Mouse (Mus musculus): ENCODE results near the gene Elf2.
A peak's percentile ranks its signal among the peaks of the same experiment; 100 is the strongest.
"Not testable (repeated sequence)": the region's sequence is repeated elsewhere in the genome, so short reads cannot be mapped to it uniquely, and the experiment has no call there.

Gene Elf2

GRCm38 (mm10) chr3:51348646-51349238 lies 8.3 kb upstream of the Elf2 start:
- DNase-seq (ENCODE audit: low read depth, low spot score) = no peak
- Histone ChIP-seq H3K27me3 (ENCODE audit: control insufficient read depth, insufficient read depth, low read length, poor library complexity, severe bottlenecking) (no peaks in the 10 kb centered on the region), H3K36me3 (ENCODE audit: control insufficient read depth, insufficient read depth, low read length, poor library complexity, severe bottlenecking) (no peaks in the 10 kb centered on the region)

- DNase-seq (ENCODE audit: low read depth, low spot score); H3K27me3 ChIP-seq (ENCODE audit: control insufficient read depth, insufficient read depth, low read length, poor library complexity, severe bottlenecking); H3K36me3 ChIP-seq (ENCODE audit: control insufficient read depth, insufficient read depth, low read length, poor library complexity, severe bottlenecking): not testable (repeated sequence)
Observed at GRCm38 (mm10) chr3:51345017-51345416, 4.6 kb upstream of the Elf2 start.

- not testable (repeated sequence) for DNase-seq (ENCODE audit: low read depth, low spot score); H3K27me3 ChIP-seq (ENCODE audit: control insufficient read depth, insufficient read depth, low read length, poor library complexity, severe bottlenecking); H3K36me3 ChIP-seq (ENCODE audit: control insufficient read depth, insufficient read depth, low read length, poor library complexity, severe bottlenecking)
Observed at GRCm38 (mm10) chr3:51344182-51344581, 3.7 kb upstream of the Elf2 start.

DNA sequence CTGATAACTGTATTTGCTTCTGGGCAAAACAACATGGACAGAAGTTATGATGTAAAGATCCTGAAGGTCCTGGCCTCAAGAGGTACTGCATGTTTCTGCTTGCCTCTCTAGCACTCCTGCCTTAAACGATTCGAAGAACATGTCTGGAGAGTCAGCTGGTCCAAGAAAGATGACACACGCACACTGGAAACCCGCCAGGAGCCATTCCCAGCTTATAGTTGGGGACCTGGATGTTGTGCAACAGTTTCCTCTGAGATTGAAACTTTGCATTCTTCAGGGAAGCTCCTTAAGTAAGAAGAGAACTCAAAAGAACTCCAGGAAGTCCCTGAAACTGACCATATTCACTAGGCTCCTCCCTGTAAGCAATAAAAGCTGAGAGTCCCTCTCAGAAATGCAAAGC lies 2.8 kb upstream of the Elf2 start:
- DNase-seq (ENCODE audit: low read depth, low spot score) = no peak
- Histone ChIP-seq H3K27me3 (ENCODE audit: control insufficient read depth, insufficient read depth, low read length, poor library complexity, severe bottlenecking) (no peaks in the 10 kb centered on the region), H3K36me3 (ENCODE audit: control insufficient read depth, insufficient read depth, low read length, poor library complexity, severe bottlenecking) (no peaks in the 10 kb centered on the region)

DNA sequence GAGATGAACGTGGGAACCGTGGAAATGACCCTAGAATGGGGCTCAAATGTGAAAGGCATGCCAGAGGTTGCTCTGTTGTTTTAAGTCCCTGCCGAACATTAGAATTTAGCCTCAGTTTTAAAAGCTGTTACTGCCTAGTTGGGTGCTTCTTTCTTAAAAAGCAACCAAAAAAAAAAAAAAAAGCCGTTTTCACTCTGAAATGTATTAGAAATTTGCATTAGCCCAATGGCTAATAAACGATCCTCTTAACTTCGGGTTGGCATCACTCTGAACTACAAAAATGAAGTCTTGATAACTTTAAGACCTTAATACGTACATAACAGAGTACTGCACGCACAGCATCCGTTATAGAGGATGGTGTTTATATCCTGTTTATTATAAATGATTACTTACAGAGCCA lies 1.7 kb upstream of the Elf2 start:
- DNase-seq (ENCODE audit: low read depth, low spot score) = no peak
- Histone ChIP-seq H3K36me3 (ENCODE audit: control insufficient read depth, insufficient read depth, low read length, poor library complexity, severe bottlenecking) (no peaks in the 10 kb centered on the region), H3K27me3 (ENCODE audit: control insufficient read depth, insufficient read depth, low read length, poor library complexity, severe bottlenecking) (no peaks in the 10 kb centered on the region)

DNA sequence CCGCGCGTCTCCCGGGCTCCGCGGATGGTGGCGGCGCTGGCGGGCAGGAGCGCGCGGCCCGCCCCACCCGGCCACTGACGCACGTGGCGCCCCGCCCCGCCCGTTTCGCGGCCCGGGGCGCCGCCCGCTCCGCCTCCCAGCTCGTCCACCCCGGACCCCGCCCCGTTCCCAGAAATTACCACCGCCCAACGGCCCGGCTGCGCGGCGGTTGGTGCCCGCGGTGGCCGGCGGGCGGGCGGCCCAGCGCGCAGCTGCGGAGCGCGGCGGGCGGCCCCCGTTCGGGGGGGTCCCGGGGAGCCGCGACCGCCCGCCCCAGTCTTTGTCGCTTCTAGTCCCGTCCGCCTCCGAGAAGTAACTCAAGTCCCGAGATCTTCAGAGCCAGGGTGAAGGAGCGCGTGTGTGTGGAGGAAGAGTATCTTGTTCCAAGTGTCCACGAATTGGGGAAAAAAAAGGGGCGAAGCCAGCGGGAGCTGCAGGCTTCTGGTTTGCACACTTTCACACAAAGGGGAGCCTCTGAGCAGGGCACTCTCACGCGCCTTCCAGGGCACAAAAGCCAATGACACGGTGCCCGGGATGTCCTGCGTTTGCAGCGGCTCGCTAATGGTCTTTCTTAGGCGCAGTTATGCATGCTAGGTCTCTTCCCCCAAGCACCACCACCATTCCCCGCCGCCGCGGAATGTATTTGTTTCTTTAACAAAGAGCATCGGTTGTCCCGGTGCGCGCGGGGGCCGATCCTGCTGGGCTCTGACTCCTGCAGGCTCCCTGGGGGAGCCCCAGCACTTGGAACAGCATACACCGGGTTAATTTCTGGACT lies 1.0 kb upstream of the Elf2 start:
- no peaks in the 10 kb centered on the region for H3K27me3 ChIP-seq (ENCODE audit: control insufficient read depth, insufficient read depth, low read length, poor library complexity, severe bottlenecking)
- DNase-seq (ENCODE audit: low read depth, low spot score) = peak; percentile 79
- no peaks in the 10 kb centered on the region for H3K36me3 ChIP-seq (ENCODE audit: control insufficient read depth, insufficient read depth, low read length, poor library complexity, severe bottlenecking)

DNA sequence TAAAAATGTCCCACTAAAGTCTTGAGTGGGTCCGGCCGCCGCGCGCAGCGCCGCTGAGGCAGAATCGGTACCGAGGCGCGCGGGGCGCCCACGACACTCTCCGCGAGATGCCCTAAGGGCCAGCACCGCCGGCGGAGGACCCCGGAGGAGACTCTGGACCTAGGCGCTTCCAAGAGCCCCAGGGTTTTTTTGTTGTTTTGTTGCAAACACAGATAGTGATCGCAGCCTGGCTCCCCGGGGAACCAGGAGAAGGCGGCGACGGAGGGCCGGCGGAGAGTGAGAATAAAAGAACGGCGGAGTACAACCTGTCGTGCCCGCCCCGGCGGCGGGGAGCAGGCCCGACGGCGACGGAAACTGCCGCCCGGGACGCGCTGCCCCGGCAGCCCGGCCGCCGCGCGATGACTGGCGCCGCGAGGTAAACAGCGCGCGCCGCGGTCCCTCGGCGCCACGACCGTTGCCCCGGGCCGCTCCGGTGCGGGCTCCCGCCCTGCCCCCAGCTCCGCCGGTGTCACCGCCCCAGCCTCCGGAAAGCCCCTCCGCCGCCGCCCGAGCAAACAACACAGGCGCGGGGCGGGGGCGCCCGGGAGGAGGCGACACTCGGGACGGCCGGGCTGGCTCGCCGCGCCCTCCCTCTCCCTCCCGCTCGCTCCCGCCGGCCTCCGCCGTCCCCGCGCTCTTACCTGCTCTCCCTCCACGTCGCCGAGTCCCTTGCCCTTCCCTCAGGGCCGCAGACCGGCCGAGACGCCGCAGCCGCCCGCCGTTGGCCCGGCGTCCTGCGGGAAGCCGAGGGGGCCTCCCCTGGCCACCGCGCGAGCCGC lies 520 bp downstream of the Elf2 start:
- peak; percentile 69 for DNase-seq (ENCODE audit: low read depth, low spot score)
- H3K36me3 ChIP-seq (ENCODE audit: control insufficient read depth, insufficient read depth, low read length, poor library complexity, severe bottlenecking) = no peaks in the 10 kb centered on the region
- H3K27me3 ChIP-seq (ENCODE audit: control insufficient read depth, insufficient read depth, low read length, poor library complexity, severe bottlenecking) = no peaks in the 10 kb centered on the region

DNA sequence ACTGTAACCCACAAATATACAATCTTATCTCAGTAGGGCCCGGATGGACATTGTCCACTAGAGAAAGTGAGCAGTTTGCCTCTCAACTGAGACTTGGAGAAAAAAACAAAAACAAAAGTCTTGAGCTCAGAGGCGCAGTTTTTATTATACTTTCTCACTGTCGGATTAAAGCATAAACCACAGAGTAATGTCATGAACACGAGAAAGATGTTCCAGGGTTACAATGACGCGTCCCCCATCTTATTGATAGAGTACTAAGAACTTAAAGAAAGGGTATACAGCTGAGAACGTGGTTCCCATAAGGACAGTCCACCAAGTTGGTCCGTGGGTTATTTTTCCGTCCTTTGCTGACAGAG lies 1.1 kb downstream of the Elf2 start:
- DNase-seq (ENCODE audit: low read depth, low spot score) = no peak
- Histone ChIP-seq H3K27me3 (ENCODE audit: control insufficient read depth, insufficient read depth, low read length, poor library complexity, severe bottlenecking) (no peaks in the 10 kb centered on the region), H3K36me3 (ENCODE audit: control insufficient read depth, insufficient read depth, low read length, poor library complexity, severe bottlenecking) (no peaks in the 10 kb centered on the region)

DNA sequence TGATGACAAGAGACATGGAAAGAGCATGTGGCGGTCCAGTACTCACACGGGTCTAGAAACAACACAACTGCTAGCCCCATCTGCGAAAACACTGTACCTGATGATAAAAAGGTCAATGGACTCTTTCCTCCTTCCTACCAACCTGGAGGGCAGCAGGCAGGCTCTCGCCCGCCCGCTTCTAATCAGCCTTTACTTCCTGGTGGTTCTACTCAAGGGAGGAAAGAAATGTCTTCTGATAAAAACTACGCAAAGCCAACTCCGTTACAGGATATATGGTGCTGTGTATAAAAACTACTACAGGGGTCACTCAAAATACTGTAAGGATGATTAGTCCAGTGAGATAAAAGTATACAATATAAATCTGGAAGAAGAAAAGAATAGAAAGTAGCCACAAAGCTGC lies 5.1 kb downstream of the Elf2 start:
- no peaks in the 10 kb centered on the region for H3K27me3 ChIP-seq (ENCODE audit: control insufficient read depth, insufficient read depth, low read length, poor library complexity, severe bottlenecking)
- H3K36me3 ChIP-seq (ENCODE audit: control insufficient read depth, insufficient read depth, low read length, poor library complexity, severe bottlenecking) = no peaks in the 10 kb centered on the region
- no peak for DNase-seq (ENCODE audit: low read depth, low spot score)

DNA sequence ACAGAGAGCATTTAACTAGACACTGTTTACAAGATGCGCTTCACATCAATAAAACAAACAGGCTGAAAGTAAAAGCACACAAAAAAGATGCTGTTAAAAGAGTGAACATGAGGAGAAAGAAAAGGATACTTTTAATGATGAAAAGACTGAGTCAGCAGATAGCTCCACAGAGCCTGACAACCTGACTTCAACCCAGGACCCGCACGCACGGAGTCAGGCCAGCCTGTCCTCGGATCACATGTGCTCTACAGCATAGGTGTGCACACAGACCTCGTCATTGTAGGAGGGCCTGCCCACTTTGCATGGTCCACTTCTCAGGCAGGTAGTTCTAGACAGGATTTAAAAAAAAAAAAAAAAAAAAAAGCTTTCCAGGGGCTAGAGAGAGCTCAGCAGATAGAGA lies 6.5 kb downstream of the Elf2 start:
- DNase-seq (ENCODE audit: low read depth, low spot score) = no peak
- Histone ChIP-seq H3K36me3 (ENCODE audit: control insufficient read depth, insufficient read depth, low read length, poor library complexity, severe bottlenecking) (no peaks in the 10 kb centered on the region), H3K27me3 (ENCODE audit: control insufficient read depth, insufficient read depth, low read length, poor library complexity, severe bottlenecking) (no peaks in the 10 kb centered on the region)

GRCm38 (mm10) chr3:51333234-51333889 lies 7.1 kb downstream of the Elf2 start:
- H3K36me3 ChIP-seq (ENCODE audit: control insufficient read depth, insufficient read depth, low read length, poor library complexity, severe bottlenecking) = no peaks in the 10 kb centered on the region
- H3K27me3 ChIP-seq (ENCODE audit: control insufficient read depth, insufficient read depth, low read length, poor library complexity, severe bottlenecking) = no peaks in the 10 kb centered on the region
- DNase-seq (ENCODE audit: low read depth, low spot score) = peak; percentile 88

- DNase-seq (ENCODE audit: low read depth, low spot score) = peak; percentile 56
- no peaks in the 10 kb centered on the region for H3K36me3 ChIP-seq (ENCODE audit: control insufficient read depth, insufficient read depth, low read length, poor library complexity, severe bottlenecking)
- no peaks in the 10 kb centered on the region for H3K27me3 ChIP-seq (ENCODE audit: control insufficient read depth, insufficient read depth, low read length, poor library complexity, severe bottlenecking)
Observed at GRCm38 (mm10) chr3:51330086-51330485, 10.4 kb downstream of the Elf2 start.

- DNase-seq (ENCODE audit: low read depth, low spot score) = no peak
- Histone ChIP-seq H3K27me3 (ENCODE audit: control insufficient read depth, insufficient read depth, low read length, poor library complexity, severe bottlenecking) (no peaks in the 10 kb centered on the region), H3K36me3 (ENCODE audit: control insufficient read depth, insufficient read depth, low read length, poor library complexity, severe bottlenecking) (0 out of 2 replicates have a peak, but pooled peaks cover 2% of the 10 kb centered on the region)
Observed at GRCm38 (mm10) chr3:51328546-51328945, 11.9 kb downstream of the Elf2 start.

DNA sequence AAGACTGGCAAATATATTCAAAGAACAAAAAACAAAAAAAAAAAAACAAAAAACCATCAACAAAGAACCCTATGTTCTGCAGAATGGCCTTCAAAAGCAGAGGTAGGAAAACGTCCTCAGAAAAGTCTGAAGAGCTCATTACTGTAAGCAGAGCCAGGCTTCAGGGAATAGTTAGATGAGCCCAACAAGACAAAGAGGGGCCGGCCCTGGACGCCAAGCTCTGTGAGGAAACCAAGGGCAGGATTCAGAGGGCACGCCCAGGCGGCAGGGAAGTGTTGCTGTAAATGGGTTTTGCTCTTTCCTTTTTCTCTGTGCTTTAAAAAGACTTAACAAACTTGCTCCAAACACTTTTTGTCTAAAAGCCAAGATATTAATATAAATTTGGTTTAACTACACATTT lies 12.6 kb downstream of the Elf2 start:
- Histone ChIP-seq H3K27me3 (ENCODE audit: control insufficient read depth, insufficient read depth, low read length, poor library complexity, severe bottlenecking) (no peaks in the 10 kb centered on the region), H3K36me3 (ENCODE audit: control insufficient read depth, insufficient read depth, low read length, poor library complexity, severe bottlenecking) (0 out of 2 replicates have a peak, but pooled peaks cover 2% of the 10 kb centered on the region)
- no peak for DNase-seq (ENCODE audit: low read depth, low spot score)

DNA sequence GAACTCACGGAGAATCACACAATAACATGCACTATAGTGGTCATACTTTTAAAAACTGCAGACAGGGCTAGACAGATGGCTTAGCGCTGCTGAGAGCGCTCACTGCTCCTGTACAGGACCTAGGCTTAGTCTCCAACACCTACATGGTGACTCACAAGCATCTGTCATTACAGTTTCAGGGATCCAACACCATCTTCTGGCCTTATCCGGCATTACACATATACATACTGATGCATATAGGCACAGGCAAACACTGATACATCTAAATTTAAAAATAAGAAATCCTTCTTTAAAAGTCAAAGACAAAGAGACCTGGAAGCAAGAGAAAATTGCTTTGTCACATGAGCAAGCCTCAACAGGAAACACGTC lies 13.1 kb downstream of the Elf2 start:
- H3K36me3 ChIP-seq (ENCODE audit: control insufficient read depth, insufficient read depth, low read length, poor library complexity, severe bottlenecking) = 0 out of 2 replicates have a peak, but pooled peaks cover 2% of the 10 kb centered on the region
- DNase-seq (ENCODE audit: low read depth, low spot score) = peak; percentile 34
- H3K27me3 ChIP-seq (ENCODE audit: control insufficient read depth, insufficient read depth, low read length, poor library complexity, severe bottlenecking) = no peaks in the 10 kb centered on the region

Measured in splenic B cell, adult 2 months (primary cell).